Mouse (Mus musculus) gastrocnemius, adult 18-20 months (tissue): Measurements from ENCODE around the gene Alpi. TPM values are rescaled to one million over a fixed set of nuclear protein-coding genes. Genes with fewer than 3 reads are reported as not detected.

Experiments used
- DNase-seq: peaks from one replicate; pipeline ENCODE4 v3.0.0; 2021; ENCODE audit warnings: low spot score
- total RNA-seq, 2 experiments: library from RNA; stranded (reverse); gene quantifications; 2 replicates each; pipeline ENCODE4 v1.2.3; 2021

Gene Alpi
- total RNA-seq, 2 experiments from 2014 or later = not detected

- DNase-seq = no peak
These were observed 40.5 kb downstream of the Alpi start for GRCm38 (mm10) chr1:87060913-87061312.

GRCm38 (mm10) chr1:87059042-87059665 is 42.3 kb downstream of the Alpi start:
- no peak for DNase-seq

GRCm38 (mm10) chr1:87057075-87057474 is 44.3 kb downstream of the Alpi start:
- DNase-seq = no peak

- no peak for DNase-seq
These were observed 50.0 kb downstream of the Alpi start for GRCm38 (mm10) chr1:87051369-87051768.

GRCm38 (mm10) chr1:87050700-87051099 is 50.7 kb downstream of the Alpi start:
- no peak for DNase-seq

- DNase-seq = no peak
These were observed 51.3 kb downstream of the Alpi start for GRCm38 (mm10) chr1:87050072-87050471.

Other genes with a start within 250 kb of the Alpi start
- gene Alppl2, start 11.7 kb downstream of the Alpi start, total RNA-seq = not detected
- gene Akp3, start 23.4 kb upstream of the Alpi start, total RNA-seq = not detected
- not detected for gene Ecel1, start 54.9 kb upstream of the Alpi start, total RNA-seq
- gene Prss56, start 81.7 kb upstream of the Alpi start, total RNA-seq = not detected
- 1 to 10 TPM; 2.4 to 3.2 TPM for gene Chrnd, start 89.0 kb upstream of the Alpi start, total RNA-seq
- not detected for gene Chrng, start 103.1 kb upstream of the Alpi start, total RNA-seq
- gene Eif4e2, start 112.3 kb upstream of the Alpi start, total RNA-seq = 10 to 100 TPM; 49.6 to 51.0 TPM
- gene Efhd1, start 162.8 kb upstream of the Alpi start, total RNA-seq = 1 to 10 TPM; 3.4 to 6.1 TPM
- 10 to 100 TPM; 31.9 to 42.2 TPM for gene Gigyf2, start 225.4 kb upstream of the Alpi start, total RNA-seq